Mouse (Mus musculus) lung, postnatal 0 days (tissue): ENCODE measurements around the gene Pdgfa. TPM values are rescaled to one million over a fixed set of nuclear protein-coding genes. Genes with fewer than 3 reads are reported as not detected.

ENCODE experiments used
- ATAC-seq: fragments of 200-750 bp; cut with Nextera tagmentation; 2 replicates; pipeline ENCODE4 v1.8.0; 2017; ENCODE audit warnings: moderate library complexity
- DNase-seq: peaks from one replicate; pipeline ENCODE4 v3.0.0-alpha.2; 2016; ENCODE audit warnings: low spot score
- H3K27ac ChIP-seq: fragments of 300-500 bp; sonication (generic); 2 replicates; pipeline ENCODE4 v1.5.1; 2014; ENCODE audit warnings: antibody characterized with exemption, mild to moderate bottlenecking, low read length, mixed read lengths
- H3K27me3 ChIP-seq: fragments of 300-500 bp; sonication (generic); replicated peaks from 2 replicates; pipeline ENCODE4 v1.6.1; 2014; ENCODE audit warnings: low read length, mixed read lengths; ENCODE audit not compliant: insufficient read depth
- H3K36me3 ChIP-seq: fragments of 300-500 bp; sonication (generic); 2 replicates; pipeline ENCODE4 v1.6.1; 2014; ENCODE audit warnings: low read length, mixed read lengths; ENCODE audit not compliant: insufficient read depth
- H3K4me1 ChIP-seq: fragments of 300-500 bp; sonication (generic); 2 replicates; pipeline ENCODE4 v1.6.1; 2014; ENCODE audit warnings: antibody characterized with exemption, low read depth, low read length, mixed read lengths; ENCODE audit not compliant: insufficient read depth
- H3K4me2 ChIP-seq: fragments of 300-500 bp; sonication (generic); replicated peaks from 2 replicates; pipeline ENCODE4 v1.6.1; 2014; ENCODE audit warnings: low read depth, mild to moderate bottlenecking, low read length, moderate library complexity, mixed read lengths
- H3K4me3 ChIP-seq: fragments of 300-500 bp; sonication (generic); 2 replicates; pipeline ENCODE4 v1.5.1; 2014; ENCODE audit warnings: low read depth, low read length
- H3K9ac ChIP-seq: fragments of 300-500 bp; sonication (generic); replicated peaks from 2 replicates; pipeline ENCODE4 v1.6.1; 2014; ENCODE audit warnings: low read depth, mild to moderate bottlenecking
- H3K9me3 ChIP-seq: fragments of 300-500 bp; sonication (generic); 2 replicates; pipeline ENCODE4 v1.6.1; 2016; ENCODE audit warnings: low read length, mixed read lengths
- CTCF ChIP-seq: IDR thresholded peaks from 2 replicates; pipeline ENCODE4 v1.5.1; 2016; ENCODE audit warnings: antibody characterized with exemption, mild to moderate bottlenecking
- EP300 ChIP-seq: IDR thresholded peaks from 2 replicates; pipeline ENCODE4 v1.6.1; 2016; ENCODE audit warnings: antibody characterized with exemption, mild to moderate bottlenecking, control low read depth
- WGBS: fragments of 180-500 bp; shearing (Covaris S2); extraction: QIAGEN DNeasy Blood & Tissue Kit; methylation state at CpG from one replicate; pipeline ENCODE4 v1.1.7; 2014; 5-methylcytosine and 5-hydroxymethylcytosine counted together
- polyA plus RNA-seq: library from polyadenylated mRNA; unstranded; fragments of >200 nt; fragmentation: Nextera tagmentation; extraction: Ambion mirVana; gene quantifications from 2 replicates; pipeline ENCODE4 v1.2.1, GENCODE M21; 2015

Gene Pdgfa
- polyA plus RNA-seq, 1 experiment from 2014 or later, result 108 TPM

- H3K4me1 ChIP-seq, result peaks cover 37% of the 10 kb centered on the region
These were observed 1.4 kb downstream of the Pdgfa start for GRCm38 (mm10) chr5:138995721-138996311.

GRCm38 (mm10) chr5:138994786-138995720 lies 2.1 kb downstream of the Pdgfa start:
- Histone ChIP-seq H3K9ac (peak overlapping the region; percentile 74), H3K27me3 (peaks cover 29% of the 10 kb centered on the region; the same call in 1 of the 2 replicates), H3K4me2 (peak overlapping the region; percentile 92), H3K4me3 (peak overlapping the region; percentile 67), H3K27ac (peak overlapping the region; percentile 97), H3K4me1 (peaks cover 37% of the 10 kb centered on the region), H3K9me3 (no peaks in the 10 kb centered on the region), H3K36me3 (no peaks in the 10 kb centered on the region)
- 0% methylated on average over 39 of the region's 127 CpGs for WGBS
- peak; percentile 88 for DNase-seq
- no peak for TF ChIP-seq EP300
- TF ChIP-seq CTCF, result 0 out of 2 replicates have a peak, but pooled peaks have one; percentile 1
- ATAC-seq, result peak; percentile 57

More at GRCm38 (mm10) chr5:138995721-138996311, 1.4 kb downstream of the Pdgfa start:
- peak; percentile 93 for DNase-seq
- WGBS, result 4% methylated on average over 30 of the region's 52 CpGs
- TF ChIP-seq EP300, result peak; percentile 56; the same call in 1 of the 2 replicates
- peak; percentile 63 for TF ChIP-seq CTCF
- Histone ChIP-seq H3K36me3 (no peaks in the 10 kb centered on the region), H3K9ac (peak overlapping the region; percentile 74), H3K4me3 (peak overlapping the region; percentile 67), H3K27ac (peak overlapping the region; percentile 97), H3K27me3 (peaks cover 29% of the 10 kb centered on the region; the same call in 1 of the 2 replicates), H3K9me3 (no peaks in the 10 kb centered on the region), H3K4me2 (peak overlapping the region; percentile 92)
- ATAC-seq, result peak; percentile 75

- WGBS, result under 1% methylated on average over 43 of the region's 48 CpGs
- TF ChIP-seq CTCF (no peak), EP300 (no peak)
- DNase-seq, result peak; percentile 56
- H3K36me3 ChIP-seq, result no peaks in the 10 kb centered on the region
- peak overlapping the region; percentile 67 for H3K4me3 ChIP-seq
- H3K9me3 ChIP-seq, result no peaks in the 10 kb centered on the region
- peaks cover 37% of the 10 kb centered on the region for H3K4me1 ChIP-seq
- H3K9ac ChIP-seq, result peak overlapping the region; percentile 74
- ATAC-seq, result peak; percentile 18
- peak overlapping the region; percentile 97 for H3K27ac ChIP-seq
- H3K27me3 ChIP-seq, result peaks cover 29% of the 10 kb centered on the region; the same call in 1 of the 2 replicates
- peak overlapping the region; percentile 92 for H3K4me2 ChIP-seq
These were observed 2.9 kb downstream of the Pdgfa start for GRCm38 (mm10) chr5:138994108-138994785.

- Histone ChIP-seq H3K4me1 (peaks cover 45% of the 10 kb centered on the region), H3K27ac (peak overlapping the region; percentile 97), H3K27me3 (peaks cover 29% of the 10 kb centered on the region; the same call in 1 of the 2 replicates), H3K4me3 (peak overlapping the region; percentile 67), H3K9ac (peak overlapping the region; percentile 74), H3K4me2 (peak overlapping the region; percentile 92), H3K36me3 (no peaks in the 10 kb centered on the region), H3K9me3 (no peaks in the 10 kb centered on the region)
- ATAC-seq (no peak), DNase-seq (no peak)
- WGBS, result 2% methylated on average over 36 of the region's 40 CpGs
- TF ChIP-seq EP300 (no peak), CTCF (no peak)
These were observed 3.6 kb downstream of the Pdgfa start for GRCm38 (mm10) chr5:138993371-138994107.

GRCm38 (mm10) chr5:138992611-138993370 lies 4.4 kb downstream of the Pdgfa start:
- H3K4me1 ChIP-seq, result peaks cover 46% of the 10 kb centered on the region
- peak overlapping the region; percentile 74 for H3K9ac ChIP-seq
- WGBS, result 9% methylated on average over 59 of the region's 59 CpGs
- H3K27me3 ChIP-seq, result peaks cover 21% of the 10 kb centered on the region; the same call in 1 of the 2 replicates
- H3K9me3 ChIP-seq, result no peaks in the 10 kb centered on the region
- no peaks in the 10 kb centered on the region for H3K36me3 ChIP-seq
- ATAC-seq (no peak), DNase-seq (peak; percentile 62)
- peak overlapping the region; percentile 67 for H3K4me3 ChIP-seq
- TF ChIP-seq EP300 (no peak), CTCF (no peak)
- H3K4me2 ChIP-seq, result peak overlapping the region; percentile 92
- peak overlapping the region; percentile 97 for H3K27ac ChIP-seq
